Mouse (Mus musculus) right cerebral cortex, adult 2 months (tissue): ENCODE data around the gene Gm45233.

Source experiments
- DNase-seq, 2 experiments: peaks; one replicate each; pipeline ENCODE4 v3.0.0; 2021 to 2022; ENCODE audit warnings: low spot score in 2 of 2

Gene Gm45233

GRCm38 (mm10) chr7:43495343-43496021 lies 51.6 kb downstream of the Gm45233 start:
- DNase-seq, result peak; percentile 70 to 76

GRCm38 (mm10) chr7:43511707-43512478 lies 68.0 kb downstream of the Gm45233 start:
- DNase-seq, result no peak

GRCm38 (mm10) chr7:43512519-43512918 lies 68.6 kb downstream of the Gm45233 start:
- no peak for DNase-seq
